Mouse (Mus musculus) kidney, embryonic 14.5 days (tissue): ENCODE measurements around the gene Mthfd2. TPM values are rescaled to one million over a fixed set of nuclear protein-coding genes. Genes with fewer than 3 reads are reported as not detected.

Source experiments
- ATAC-seq: fragments of 200-750 bp; cut with Nextera tagmentation; 2 replicates; pipeline ENCODE4 v1.8.0; 2017; ENCODE audit warnings: moderate number of reproducible peaks, mild to moderate bottlenecking, moderate TSS enrichment, moderate library complexity; ENCODE audit not compliant: low FRiP score, low TSS enrichment
- H3K27ac ChIP-seq: fragments of 300-500 bp; sonication (generic); 2 replicates; pipeline ENCODE4 v1.5.1; 2014; ENCODE audit warnings: low read depth, mild to moderate bottlenecking, low read length, moderate library complexity, mixed read lengths
- H3K27me3 ChIP-seq: fragments of 300-500 bp; sonication (generic); 2 replicates; pipeline ENCODE4 v1.6.1; 2014; ENCODE audit warnings: mild to moderate bottlenecking, low read length; ENCODE audit not compliant: control insufficient read depth, insufficient read depth
- H3K36me3 ChIP-seq: fragments of 300-500 bp; sonication (generic); 2 replicates; pipeline ENCODE4 v1.6.1; 2014; ENCODE audit warnings: low read length, mixed read lengths; ENCODE audit not compliant: control insufficient read depth, insufficient read depth
- H3K4me1 ChIP-seq: fragments of 300-500 bp; sonication (generic); 2 replicates; pipeline ENCODE4 v1.6.1; 2014; ENCODE audit warnings: low read length, mixed read lengths; ENCODE audit not compliant: control insufficient read depth, insufficient read depth
- H3K4me2 ChIP-seq: fragments of 300-500 bp; sonication (generic); replicated peaks from 2 replicates; pipeline ENCODE4 v1.6.1; 2014; ENCODE audit warnings: low read depth, mild to moderate bottlenecking, low read length
- H3K4me3 ChIP-seq: fragments of 300-500 bp; sonication (generic); 2 replicates; pipeline ENCODE4 v1.5.1; 2014; ENCODE audit warnings: mild to moderate bottlenecking, low read length
- H3K9ac ChIP-seq: fragments of 300-500 bp; sonication (generic); 2 replicates; pipeline ENCODE4 v1.6.1; 2014; ENCODE audit warnings: low read depth, mild to moderate bottlenecking, low read length, moderate library complexity
- H3K9me3 ChIP-seq: fragments of 300-500 bp; sonication (generic); 2 replicates; pipeline ENCODE4 v1.6.1; 2016; ENCODE audit warnings: low read length; ENCODE audit not compliant: control insufficient read depth
- WGBS: fragments of 180-500 bp; shearing (Covaris S2); extraction: QIAGEN DNeasy Blood & Tissue Kit; methylation state at CpG from one replicate; pipeline ENCODE4 v1.1.7; 2014; 5-methylcytosine and 5-hydroxymethylcytosine counted together
- polyA plus RNA-seq: library from polyadenylated mRNA; unstranded; fragments of >200 nt; fragmentation: Nextera tagmentation; extraction: Ambion mirVana; gene quantifications from 2 replicates; pipeline ENCODE4 v1.2.1, GENCODE M21; 2014

Mthfd2 gene
- 46.7 and 50.8 TPM in 2 replicates for polyA plus RNA-seq

DNA sequence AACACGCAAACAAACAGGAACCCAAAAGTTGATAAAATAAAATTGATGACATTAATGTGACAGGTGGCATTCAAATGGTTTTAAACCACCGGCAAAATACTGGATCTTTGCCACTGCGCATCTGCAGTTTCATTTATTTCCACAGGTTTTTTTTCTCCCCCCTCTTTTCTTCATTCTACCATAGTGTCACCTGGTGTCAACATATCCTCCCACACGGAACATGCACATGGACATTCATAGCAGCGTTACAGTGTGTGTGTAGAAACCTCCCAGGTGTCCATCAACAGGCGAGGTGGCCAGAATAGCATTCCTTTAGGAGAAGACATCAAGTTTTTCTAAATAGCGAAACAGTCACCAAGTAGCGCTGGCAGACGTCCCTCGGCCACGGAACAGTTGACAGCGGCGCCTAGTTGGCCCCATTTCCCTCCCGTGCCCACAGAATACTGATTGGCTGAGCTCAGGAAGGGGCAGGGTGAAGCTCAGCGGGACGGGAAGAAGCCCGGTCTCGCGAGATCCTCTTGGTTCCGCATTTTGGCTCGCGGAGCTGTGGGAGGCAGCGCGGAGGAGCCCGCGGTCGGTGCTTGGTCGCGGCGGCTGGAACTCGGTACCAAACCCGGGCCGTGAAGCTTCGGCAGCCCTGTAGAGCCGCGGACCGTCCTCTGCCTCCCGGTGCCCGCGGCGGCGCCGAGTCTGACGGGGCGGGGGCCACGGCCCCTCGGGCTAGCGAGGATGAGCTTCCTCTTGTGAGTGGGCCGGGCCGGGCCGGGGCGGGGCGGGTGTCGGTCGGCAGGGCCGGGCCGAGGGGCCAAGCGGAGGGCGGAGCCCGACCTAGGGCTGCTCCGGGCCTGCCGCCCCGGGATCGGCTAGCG lies at the start of gene Mthfd2, which contains the start of gene Mob1a:
Gene Mthfd2, minus strand, starts transcription at position 384 of the 869 bp plus-strand sequence.
Gene Mob1a, plus strand, starts transcription at position 492 of the 869 bp plus-strand sequence.
- WGBS = 1% methylated on average over 64 of the region's 65 CpGs
- no peaks in the 10 kb centered on the region for H3K9me3 ChIP-seq
- H3K4me3 ChIP-seq = peak within 1 kb of the TSS; percentile 70
- H3K4me2 ChIP-seq = peak within 1 kb of the TSS; percentile 77
- H3K27me3 ChIP-seq = no peaks in the 10 kb centered on the region
- peaks cover 7% of the 10 kb centered on the region for H3K4me1 ChIP-seq
- ATAC-seq = peak; percentile 97
- peaks cover 17% of the 10 kb centered on the region for H3K36me3 ChIP-seq
- peak within 1 kb of the TSS; percentile 88 for H3K9ac ChIP-seq
- peak within 1 kb of the TSS; percentile 92 for H3K27ac ChIP-seq

DNA sequence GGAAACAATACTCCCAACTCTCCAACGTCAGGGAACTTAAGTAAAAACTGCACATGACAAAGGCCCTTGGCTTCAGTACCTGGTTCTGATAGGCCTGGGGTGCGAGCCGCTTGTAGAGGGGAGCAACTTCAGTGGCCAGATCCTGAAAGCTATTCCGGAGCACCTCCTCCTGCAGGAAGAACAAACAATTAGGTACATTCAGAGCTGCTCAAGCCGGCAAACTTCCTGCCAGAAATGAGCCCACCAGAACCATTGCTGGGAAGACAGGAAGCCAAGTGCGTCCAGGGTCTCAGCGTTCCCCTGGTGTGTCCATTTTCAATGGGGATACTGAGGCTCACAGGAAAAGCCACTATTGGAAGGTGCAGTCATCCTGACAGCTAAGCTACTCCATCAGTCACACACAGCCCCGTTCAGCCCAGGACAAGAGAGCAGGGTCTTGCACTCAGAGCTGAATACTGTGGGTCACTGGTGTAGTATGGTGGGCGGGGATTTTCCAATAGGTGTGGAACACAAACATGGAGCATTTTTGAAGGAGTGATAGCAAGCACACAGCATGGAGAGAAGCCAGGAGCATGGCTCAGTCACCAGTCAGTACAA lies 48.1 kb upstream of the Mthfd2 start:
- no peak for ATAC-seq
- 89% methylated on average over 9 of the region's 9 CpGs for WGBS
- Histone ChIP-seq H3K4me3 (no peak overlapping the region), H3K9ac (no peak overlapping the region), H3K36me3 (peaks cover 99% of the 10 kb centered on the region), H3K4me2 (no peak overlapping the region), H3K27ac (no peak overlapping the region), H3K9me3 (no peaks in the 10 kb centered on the region), H3K27me3 (no peaks in the 10 kb centered on the region), H3K4me1 (no peaks in the 10 kb centered on the region)

DNA sequence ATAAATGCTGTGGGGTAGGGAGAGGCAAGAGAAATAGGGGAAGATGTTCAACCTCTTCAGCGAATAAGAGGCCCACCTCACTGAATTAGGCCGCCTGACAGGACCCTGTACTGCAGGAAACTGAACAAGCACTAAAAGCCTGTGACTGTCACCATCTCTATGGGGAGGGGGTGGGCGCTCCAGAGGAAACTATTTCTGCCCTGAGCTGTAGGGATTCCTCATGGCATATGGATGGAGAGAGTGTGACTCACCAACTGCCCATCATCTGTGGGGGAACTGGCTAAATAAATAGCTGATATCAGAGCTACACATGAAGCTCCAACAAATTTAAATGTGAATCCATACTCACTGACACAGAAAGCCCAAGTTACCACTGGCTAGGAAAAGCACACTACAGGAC lies 45.6 kb upstream of the Mthfd2 start:
- no peak for ATAC-seq
- WGBS = 90% methylated on average over 3 of the region's 3 CpGs
- Histone ChIP-seq H3K27ac (no peak overlapping the region), H3K36me3 (peaks cover 98% of the 10 kb centered on the region), H3K9ac (no peak overlapping the region), H3K9me3 (no peaks in the 10 kb centered on the region), H3K4me3 (no peak overlapping the region), H3K4me1 (no peaks in the 10 kb centered on the region), H3K4me2 (no peak overlapping the region), H3K27me3 (no peaks in the 10 kb centered on the region)

DNA sequence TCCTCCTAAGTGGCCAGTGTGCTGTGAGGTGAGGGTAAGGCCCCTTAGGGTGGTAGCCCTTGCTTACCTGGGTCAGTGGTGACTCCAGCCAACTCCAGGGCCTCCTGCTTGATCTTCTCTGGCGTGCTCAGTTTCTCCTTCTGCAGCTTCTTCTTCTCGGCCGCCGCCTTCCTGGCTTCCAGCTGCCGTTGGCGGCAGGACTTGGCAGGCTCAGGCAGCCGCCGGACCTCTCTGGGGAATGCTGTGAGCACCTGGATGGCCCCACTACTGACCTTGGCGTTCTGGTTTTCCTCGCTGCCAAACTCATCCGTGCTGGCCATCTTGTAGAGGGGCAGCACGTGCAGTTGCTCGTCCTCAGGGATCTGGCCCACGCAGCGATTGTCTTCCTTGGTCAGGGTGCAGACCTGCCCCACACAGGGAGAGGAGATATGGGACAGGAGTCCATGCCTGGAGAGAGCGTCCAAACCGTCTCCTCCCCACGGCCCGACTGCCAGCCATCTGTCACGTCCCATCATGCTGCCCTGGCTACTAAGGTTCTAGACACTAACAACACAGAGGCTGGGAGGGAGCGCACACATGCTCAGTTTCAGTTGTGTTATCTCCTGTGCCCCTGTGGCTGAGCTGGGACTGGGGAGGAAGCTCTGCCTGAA lies 44.7 kb upstream of the Mthfd2 start:
- Histone ChIP-seq H3K27me3 (no peaks in the 10 kb centered on the region), H3K9me3 (no peaks in the 10 kb centered on the region), H3K9ac (no peak overlapping the region), H3K36me3 (peaks cover 95% of the 10 kb centered on the region), H3K4me1 (no peaks in the 10 kb centered on the region), H3K4me3 (no peak overlapping the region), H3K27ac (no peak overlapping the region), H3K4me2 (no peak overlapping the region)
- WGBS = 94% methylated on average over 21 of the region's 21 CpGs
- no peak for ATAC-seq

DNA sequence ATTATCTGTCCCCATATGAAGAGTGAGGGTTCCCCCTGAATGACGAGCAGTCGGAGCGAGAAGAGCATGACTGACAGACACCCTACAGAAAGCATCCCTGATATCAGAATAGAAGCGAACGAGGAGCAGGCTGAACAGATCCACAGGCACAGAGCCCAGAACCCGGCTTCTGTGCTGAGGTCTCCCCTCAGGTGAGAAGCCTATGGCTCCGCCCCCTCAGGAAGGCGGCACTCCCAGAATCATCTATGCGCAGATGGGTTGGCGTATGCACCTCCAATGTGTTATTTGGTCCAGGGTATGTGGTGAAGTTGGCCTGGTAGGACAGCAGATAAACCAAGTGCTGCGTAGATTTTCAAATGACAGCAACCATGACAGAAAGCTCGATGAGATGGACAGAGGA lies 37.4 kb upstream of the Mthfd2 start:
- ATAC-seq = no peak
- no peaks in the 10 kb centered on the region for H3K4me1 ChIP-seq
- no peaks in the 10 kb centered on the region for H3K27me3 ChIP-seq
- H3K4me3 ChIP-seq = no peak overlapping the region
- peaks cover 58% of the 10 kb centered on the region for H3K36me3 ChIP-seq
- no peaks in the 10 kb centered on the region for H3K9me3 ChIP-seq
- H3K4me2 ChIP-seq = no peak overlapping the region
- 93% methylated on average over 12 of the region's 12 CpGs for WGBS
- H3K9ac ChIP-seq = no peak overlapping the region
- no peak overlapping the region for H3K27ac ChIP-seq

DNA sequence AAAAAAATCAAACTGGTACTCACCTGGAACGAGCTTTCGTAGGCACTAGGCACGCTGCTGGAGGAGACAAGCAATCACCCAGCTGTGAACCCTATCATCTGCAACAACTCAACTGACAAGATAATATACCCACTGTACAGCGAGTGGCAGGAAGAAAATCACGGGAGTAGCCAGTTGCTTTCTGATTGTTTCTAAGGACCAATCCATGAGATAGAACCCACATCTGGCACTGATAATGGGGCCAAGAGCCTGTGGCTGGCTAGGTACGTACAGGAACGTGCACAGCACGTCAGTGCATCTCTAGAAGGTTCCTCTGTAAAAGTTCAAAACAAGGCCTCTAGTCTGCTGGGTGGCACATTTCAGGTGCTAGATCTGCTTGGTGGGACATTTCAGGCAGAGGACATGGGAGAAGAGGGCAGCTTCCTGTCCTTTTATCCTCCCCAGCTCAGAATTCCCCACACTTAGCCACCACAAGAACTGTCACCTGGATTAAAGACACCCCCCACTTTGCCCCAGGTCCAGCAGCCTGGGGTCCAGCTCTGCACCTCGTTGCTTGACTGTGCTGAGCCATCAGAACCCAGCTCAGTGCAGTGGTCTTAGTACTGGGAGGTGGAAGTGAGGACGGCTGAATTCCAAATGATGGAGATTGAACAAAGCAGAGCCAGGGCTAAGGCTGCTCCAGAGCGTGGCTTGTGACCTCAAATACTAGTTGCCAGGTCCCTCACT lies 36.0 kb upstream of the Mthfd2 start:
- Histone ChIP-seq H3K36me3 (peaks cover 56% of the 10 kb centered on the region), H3K4me2 (no peak overlapping the region), H3K27me3 (no peaks in the 10 kb centered on the region), H3K27ac (no peak overlapping the region), H3K4me1 (no peaks in the 10 kb centered on the region), H3K9ac (no peak overlapping the region), H3K9me3 (no peaks in the 10 kb centered on the region), H3K4me3 (no peak overlapping the region)
- no peak for ATAC-seq
- WGBS = 88% methylated on average over 11 of the region's 11 CpGs

DNA sequence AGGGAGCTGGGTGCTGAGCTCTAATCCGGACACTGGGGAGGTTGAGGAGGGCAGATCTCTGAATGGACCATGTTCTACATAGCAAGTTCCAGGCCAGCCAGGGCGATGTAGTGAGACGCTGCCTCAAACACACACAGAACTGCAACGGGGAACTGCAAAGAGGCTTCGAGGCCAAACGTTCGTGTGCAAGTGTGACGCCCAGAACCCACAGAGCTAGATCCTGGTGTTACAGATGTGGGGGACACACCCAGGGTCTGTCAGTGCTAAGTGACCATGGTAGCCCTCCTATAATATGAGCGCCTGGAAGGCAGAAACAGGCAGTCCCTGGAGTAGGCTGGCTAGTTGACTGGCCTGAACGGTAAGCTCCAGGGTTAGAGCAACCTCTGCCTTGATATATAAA lies 31.7 kb upstream of the Mthfd2 start:
- ATAC-seq = no peak
- Histone ChIP-seq H3K36me3 (peaks cover 63% of the 10 kb centered on the region), H3K9ac (no peak overlapping the region), H3K27ac (no peak overlapping the region), H3K27me3 (no peaks in the 10 kb centered on the region), H3K4me3 (no peak overlapping the region), H3K4me1 (no peaks in the 10 kb centered on the region), H3K9me3 (no peaks in the 10 kb centered on the region), H3K4me2 (no peak overlapping the region)
- WGBS = 91% methylated on average over 10 of the region's 10 CpGs

DNA sequence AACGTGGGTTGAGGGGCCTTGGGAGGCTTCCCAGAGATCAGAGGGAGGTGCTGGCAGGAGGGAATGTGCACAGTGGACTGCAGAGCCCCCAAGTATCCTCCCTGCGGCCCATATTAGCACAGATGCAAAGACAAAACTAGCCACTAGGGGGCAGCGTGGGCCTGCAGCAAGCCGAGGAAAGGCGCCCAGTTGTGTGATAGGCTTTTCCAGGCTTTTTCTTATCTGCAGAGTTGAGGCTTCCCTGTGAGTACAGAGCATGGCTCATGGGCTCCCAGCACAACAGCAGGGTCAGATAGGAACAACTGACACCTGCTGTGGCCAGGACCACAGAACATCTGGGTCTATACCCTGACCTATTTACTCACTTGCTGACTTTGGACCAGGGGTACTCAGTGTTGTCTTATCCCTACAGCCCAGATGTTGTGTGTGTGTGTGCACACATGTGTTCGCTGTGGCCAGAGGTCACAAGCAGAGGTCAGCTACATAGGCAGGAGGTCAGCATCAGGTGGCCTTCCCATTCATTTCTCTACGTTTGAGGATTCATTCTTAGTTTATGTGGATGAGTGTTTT lies 30.9 kb upstream of the Mthfd2 start:
- H3K27me3 ChIP-seq = no peaks in the 10 kb centered on the region
- no peak overlapping the region for H3K4me2 ChIP-seq
- WGBS = 33% methylated on average over 7 of the region's 7 CpGs
- no peak overlapping the region for H3K27ac ChIP-seq
- H3K9me3 ChIP-seq = no peaks in the 10 kb centered on the region
- H3K4me1 ChIP-seq = no peaks in the 10 kb centered on the region
- ATAC-seq = peak; percentile 48
- H3K9ac ChIP-seq = no peak overlapping the region
- H3K4me3 ChIP-seq = no peak overlapping the region
- H3K36me3 ChIP-seq = peaks cover 59% of the 10 kb centered on the region
